10 mouse cellular contexts compared by ENCODE assay signal in the genomic region with DNA sequence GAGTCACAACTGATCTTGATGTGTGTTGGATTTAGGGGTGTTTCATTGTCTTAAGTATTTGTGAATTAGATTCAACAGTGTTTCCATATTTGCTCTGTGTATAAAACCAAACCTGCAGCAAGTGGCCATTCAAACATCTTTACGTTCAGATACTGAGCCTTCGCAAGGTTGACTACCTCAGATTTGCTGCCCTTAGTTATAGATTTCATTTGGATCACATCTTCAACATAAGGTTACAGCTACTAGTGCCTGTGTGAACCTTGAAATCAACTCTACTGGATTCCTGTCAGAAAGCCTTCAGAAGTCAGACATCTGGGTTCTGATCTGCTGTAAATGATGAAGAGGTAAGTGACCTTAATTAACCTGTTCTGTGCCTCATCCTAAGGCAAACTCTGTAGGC. TPM values are rescaled to one million over a fixed set of nuclear protein-coding genes. Genes with fewer than 3 reads are reported as not detected.
"Had no signal": no experiment of that assay in that cellular context is flagged by ENCODE, and none has a peak within 500 bp of the region (broad histone marks: within the 10 kb centered on the region; RNA-seq: fewer than 3 reads in every experiment).

No protein-coding gene starts in this region.

RNA-seq across cellular contexts. Expression of gene Zfp981, which starts 25.6 kb away (rescaled TPM):
- polyA plus RNA-seq: liver, adult 2 months; liver, postnatal 0 days; lung, adult 2 months; lung, embryonic 14.5 days; lung, embryonic 15.5 days; lung, embryonic 16.5 days; lung, postnatal 0 days; midbrain, embryonic 12.5 days; midbrain, embryonic 13.5 days; neural tube, embryonic 11.5 days had no signal
